In genomic region chr19:49629963-49630362, GRCm38 (mm10) we compare ENCODE assay signal across 22 mouse cellular contexts.
DNase-seq lines count a peak whose midpoint lies in the region; ATAC-seq lines count a peak whose summit lies in the region.
"Had no signal": no experiment of that assay in that cellular context is flagged by ENCODE, and none has a peak within 500 bp of the region (broad histone marks: within the 10 kb centered on the region; RNA-seq: fewer than 3 reads in every experiment).

No protein-coding gene starts in this region.

- ATAC-seq in frontal cortex, adult (ENCODE audit: low TSS enrichment): peak; percentile 95
- ATAC-seq: activated CD4-positive, CD25-positive, alpha-beta regulatory T cell, adult 4 months; CD4-positive, CD25-positive, alpha-beta regulatory T cell, adult 4 months; forebrain, embryonic 14.5 days; Patski had no signal

- DNase-seq in frontal cortex, postnatal 14 days (ENCODE audit: low spot score in 2 of 2): no peak
- DNase-seq in layer of hippocampus, adult 9-11 months: peak; percentile 34
- DNase-seq in layer of hippocampus, adult 11-12 months (ENCODE audit: low spot score): no peak
- peak; percentile 7 for DNase-seq in right cerebral cortex, adult 18-20 months
- DNase-seq in right cerebral cortex, postnatal 14 days: no peak
- no peak for DNase-seq in gastrocnemius, adult 8-10 months (ENCODE audit: low spot score in 2 of 2)
- DNase-seq: adrenal gland, adult 8-10 months; adrenal gland, postnatal 14 days; adrenal gland, postnatal 36 days; B cell, adult 2 months; cerebellum, adult 11 months; cerebellum, adult 18-20 months; cerebellum, adult 8-10 months; cerebellum, adult 9-11 months; cerebellum, postnatal 14 days; cerebellum, postnatal 36 days; embryo, embryonic 11 days had no signal

Comparison
In these comparisons a context has a peak if more than half of its experiments do, and no peak if none do; other contexts are left out.
1. DNase-seq: peak in layer of hippocampus, adult 9-11 months (single experiment) and right cerebral cortex, adult 18-20 months (single experiment); none in frontal cortex, postnatal 14 days (0 of 2), layer of hippocampus, adult 11-12 months (single experiment), right cerebral cortex, postnatal 14 days (single experiment) and gastrocnemius, adult 8-10 months (0 of 2).